Mouse (Mus musculus) embryonic facial prominence, embryonic 11.5 days (tissue): Measurements from ENCODE around the gene 1500011B03Rik. TPM values are rescaled to one million over a fixed set of nuclear protein-coding genes. Genes with fewer than 3 reads are reported as not detected.

Experiments used
- ATAC-seq: fragments of 200-750 bp; cut with Nextera tagmentation; replicated peaks from 2 replicates; pipeline ENCODE4 v1.8.0; 2017; ENCODE audit warnings: low read depth; ENCODE audit not compliant: insufficient number of reproducible peaks, low FRiP score, low TSS enrichment
- DNase-seq: peaks from one replicate; pipeline ENCODE4 v3.0.0-alpha.2; 2015; ENCODE audit warnings: low spot score
- H3K27ac ChIP-seq: fragments of 300-500 bp; sonication (generic); replicated peaks from 2 replicates; pipeline ENCODE4 v1.5.1; 2014; ENCODE audit warnings: mild to moderate bottlenecking, low read depth, low read length, control low read depth
- H3K27me3 ChIP-seq: fragments of 300-500 bp; sonication (generic); 2 replicates; pipeline ENCODE4 v1.6.1; 2014; ENCODE audit warnings: mild to moderate bottlenecking, low read length, moderate library complexity, mixed read lengths; ENCODE audit not compliant: control insufficient read depth, insufficient read depth
- H3K36me3 ChIP-seq: fragments of 300-500 bp; sonication (generic); replicated peaks from 2 replicates; pipeline ENCODE4 v1.6.1; 2014; ENCODE audit warnings: low read depth, mild to moderate bottlenecking, low read length, moderate library complexity, mixed read lengths; ENCODE audit not compliant: control insufficient read depth, insufficient read depth
- H3K4me1 ChIP-seq: fragments of 300-500 bp; sonication (generic); 2 replicates; pipeline ENCODE4 v1.6.1; 2014; ENCODE audit warnings: low read length, mixed read lengths; ENCODE audit not compliant: control insufficient read depth, insufficient read depth
- H3K4me2 ChIP-seq: fragments of 300-500 bp; sonication (generic); 2 replicates; pipeline ENCODE4 v1.6.1; 2014; ENCODE audit warnings: low read depth, mild to moderate bottlenecking, control low read depth, low read length, moderate library complexity
- H3K4me3 ChIP-seq: fragments of 300-500 bp; sonication (generic); 2 replicates; pipeline ENCODE4 v1.5.1; 2014; ENCODE audit warnings: low read depth, low read length, control low read depth
- H3K9ac ChIP-seq: fragments of 300-500 bp; sonication (generic); replicated peaks from 2 replicates; pipeline ENCODE4 v1.6.1; 2014; ENCODE audit warnings: mild to moderate bottlenecking, control low read depth, low read length
- H3K9me3 ChIP-seq: fragments of 300-500 bp; sonication (generic); replicated peaks from 2 replicates; pipeline ENCODE4 v1.6.1; 2016; ENCODE audit warnings: mild to moderate bottlenecking, low read length, inconsistent platforms, mixed read lengths; ENCODE audit not compliant: control insufficient read depth
- WGBS: fragments of 180-500 bp; shearing (Covaris S2); extraction: QIAGEN DNeasy Blood & Tissue Kit; methylation state at CpG from one replicate; pipeline ENCODE4 v1.1.7; 2014; 5-methylcytosine and 5-hydroxymethylcytosine counted together
- polyA plus RNA-seq: library from polyadenylated mRNA; unstranded; fragments of >200 nt; fragmentation: Nextera tagmentation; extraction: Ambion mirVana; gene quantifications from 2 replicates; pipeline ENCODE4 v1.2.1, GENCODE M21; 2014

Gene 1500011B03Rik
- polyA plus RNA-seq, 1 experiment from 2014 or later, result 115 TPM

- Histone ChIP-seq H3K9ac (no peak overlapping the region), H3K9me3 (no peaks in the 10 kb centered on the region), H3K27me3 (no peaks in the 10 kb centered on the region), H3K36me3 (peaks cover 2% of the 10 kb centered on the region; the same call in 1 of the 2 replicates), H3K4me3 (no peak overlapping the region), H3K27ac (no peak overlapping the region), H3K4me1 (no peaks in the 10 kb centered on the region), H3K4me2 (no peak overlapping the region)
- no peak for ATAC-seq
- WGBS, result 48% methylated on average over 6 of the region's 6 CpGs
- DNase-seq, result peak; percentile 39
Observed at GRCm38 (mm10) chr5:114807893-114808292, 15.4 kb downstream of the 1500011B03Rik start.

GRCm38 (mm10) chr5:114807468-114807867 is 15.8 kb downstream of the 1500011B03Rik start:
- DNase-seq (no peak), ATAC-seq (no peak)
- Histone ChIP-seq H3K27me3 (no peaks in the 10 kb centered on the region), H3K9me3 (no peaks in the 10 kb centered on the region), H3K4me1 (no peaks in the 10 kb centered on the region), H3K4me2 (no peak overlapping the region), H3K9ac (no peak overlapping the region), H3K4me3 (no peak overlapping the region), H3K36me3 (peaks cover 2% of the 10 kb centered on the region; the same call in 1 of the 2 replicates), H3K27ac (no peak overlapping the region)
- WGBS, result 29% methylated on average over 8 of the region's 8 CpGs

GRCm38 (mm10) chr5:114807063-114807462 is 16.2 kb downstream of the 1500011B03Rik start:
- H3K36me3 ChIP-seq, result peaks cover 2% of the 10 kb centered on the region; the same call in 1 of the 2 replicates

GRCm38 (mm10) chr5:114806636-114807035 is 16.6 kb downstream of the 1500011B03Rik start:
- Histone ChIP-seq H3K4me2 (no peak overlapping the region), H3K36me3 (peaks cover 2% of the 10 kb centered on the region; the same call in 1 of the 2 replicates), H3K9me3 (no peaks in the 10 kb centered on the region), H3K4me1 (no peaks in the 10 kb centered on the region), H3K4me3 (no peak overlapping the region), H3K27me3 (no peaks in the 10 kb centered on the region), H3K27ac (no peak overlapping the region), H3K9ac (no peak overlapping the region; the same call in 1 of the 2 replicates)
- DNase-seq (no peak), ATAC-seq (no peak)
- WGBS, result 89% methylated on average over 8 of the region's 8 CpGs

More at GRCm38 (mm10) chr5:114807063-114807462, 16.2 kb downstream of the 1500011B03Rik start:
- H3K9me3 ChIP-seq, result no peaks in the 10 kb centered on the region
- no peak for DNase-seq
- no peak overlapping the region for H3K4me3 ChIP-seq
- WGBS, result 47% methylated on average over 9 of the region's 9 CpGs
- H3K4me1 ChIP-seq, result no peaks in the 10 kb centered on the region
- H3K27ac ChIP-seq, result no peak overlapping the region
- ATAC-seq, result no peak
- no peak overlapping the region for H3K9ac ChIP-seq
- H3K27me3 ChIP-seq, result no peaks in the 10 kb centered on the region
- H3K4me2 ChIP-seq, result no peak overlapping the region

- peaks cover 2% of the 10 kb centered on the region; the same call in 1 of the 2 replicates for H3K36me3 ChIP-seq
- H3K4me2 ChIP-seq, result no peak overlapping the region
- no peak overlapping the region for H3K4me3 ChIP-seq
- no peak overlapping the region for H3K9ac ChIP-seq
- no peaks in the 10 kb centered on the region for H3K9me3 ChIP-seq
- no peak overlapping the region for H3K27ac ChIP-seq
- H3K27me3 ChIP-seq, result no peaks in the 10 kb centered on the region
- DNase-seq, result no peak
- WGBS, result 71% methylated on average over 15 of the region's 15 CpGs
- no peak for ATAC-seq
- no peaks in the 10 kb centered on the region for H3K4me1 ChIP-seq
Observed at GRCm38 (mm10) chr5:114805436-114806350, 17.6 kb downstream of the 1500011B03Rik start.

GRCm38 (mm10) chr5:114804958-114805357 is 18.3 kb downstream of the 1500011B03Rik start:
- no peak overlapping the region for H3K27ac ChIP-seq
- H3K4me3 ChIP-seq, result no peak overlapping the region
- H3K27me3 ChIP-seq, result no peaks in the 10 kb centered on the region
- H3K4me2 ChIP-seq, result no peak overlapping the region
- no peak for ATAC-seq
- H3K4me1 ChIP-seq, result no peaks in the 10 kb centered on the region
- no peaks in the 10 kb centered on the region for H3K9me3 ChIP-seq
- peaks cover 2% of the 10 kb centered on the region; the same call in 1 of the 2 replicates for H3K36me3 ChIP-seq
- peak; percentile 26 for DNase-seq
- 44% methylated on average over 3 of the region's 3 CpGs for WGBS
- H3K9ac ChIP-seq, result no peak overlapping the region

GRCm38 (mm10) chr5:114804335-114804734 is 18.9 kb downstream of the 1500011B03Rik start:
- DNase-seq (no peak), ATAC-seq (no peak)
- Histone ChIP-seq H3K27me3 (no peaks in the 10 kb centered on the region), H3K27ac (no peak overlapping the region), H3K9ac (no peak overlapping the region), H3K4me1 (no peaks in the 10 kb centered on the region), H3K4me2 (no peak overlapping the region), H3K36me3 (peaks cover 2% of the 10 kb centered on the region; the same call in 1 of the 2 replicates), H3K4me3 (no peak overlapping the region), H3K9me3 (no peaks in the 10 kb centered on the region)
- WGBS, result 84% methylated on average over 13 of the region's 13 CpGs

- H3K36me3 ChIP-seq, result peaks cover 2% of the 10 kb centered on the region; the same call in 1 of the 2 replicates
- H3K27me3 ChIP-seq, result no peaks in the 10 kb centered on the region
- ATAC-seq, result no peak
- no peak overlapping the region for H3K9ac ChIP-seq
- H3K4me3 ChIP-seq, result no peak overlapping the region
- 91% methylated on average over 13 of the region's 13 CpGs for WGBS
- no peak overlapping the region for H3K27ac ChIP-seq
- DNase-seq, result no peak
- H3K4me2 ChIP-seq, result no peak overlapping the region
- H3K9me3 ChIP-seq, result no peaks in the 10 kb centered on the region
- H3K4me1 ChIP-seq, result no peaks in the 10 kb centered on the region
Observed at GRCm38 (mm10) chr5:114803231-114803630, 20.0 kb downstream of the 1500011B03Rik start.
